Mouse (Mus musculus): ENCODE data around the gene Ascl2. TPM values are rescaled to one million over a fixed set of nuclear protein-coding genes. Genes with fewer than 3 reads are reported as not detected.

The Ascl2 gene
- total RNA-seq, 4 experiments from 2014 or later, result 0.21 to 0.53 (median 0.46) TPM; not detected in 1

- peak; percentile 31 to 84 for DNase-seq (ENCODE audit: low spot score in 2 of 2)
Measured at GRCm38 (mm10) chr7:142918641-142919628, 50.1 kb downstream of the Ascl2 start.

DNA sequence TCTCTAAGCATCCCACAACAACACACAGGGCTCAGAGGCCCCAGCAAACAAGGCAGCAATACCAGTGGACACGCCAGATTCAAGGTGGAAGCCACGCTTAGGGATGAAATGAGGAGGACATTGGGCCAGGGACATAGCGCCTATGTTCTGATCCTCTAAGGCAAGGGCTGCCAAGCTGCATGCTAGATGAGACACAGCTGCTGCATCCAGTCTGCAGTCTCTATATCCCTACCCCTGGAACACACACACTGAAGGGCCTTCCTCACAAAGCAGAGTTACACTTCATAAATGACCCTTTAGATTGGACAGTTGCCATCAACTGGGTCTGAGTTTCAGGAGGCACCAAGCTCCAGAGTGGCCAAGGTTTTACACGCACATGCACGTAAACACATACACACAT is 51.4 kb downstream of the Ascl2 start:
- DNase-seq (ENCODE audit: low spot score in 2 of 2), result no peak

Other genes starting within 250 kb of the Ascl2 start
- not detected for gene Ins2, start 225.9 kb downstream of the Ascl2 start, total RNA-seq (2022)
- 1 to 10 TPM; 2.4 to 4.9 (median 2.6) TPM for gene Th, start 38.1 kb downstream of the Ascl2 start, total RNA-seq (2022)
- gene Tspan32, start 35.8 kb upstream of the Ascl2 start, total RNA-seq (2022), result under 1 TPM; 0.18 to 0.44 (median 0.29) TPM
- 100 to 1,000 TPM; 406 to 526 (median 451) TPM for gene Cd81, start 83.5 kb upstream of the Ascl2 start, total RNA-seq (2022)
- 10 to 100 TPM; 37.0 to 42.1 (median 39.8) TPM for gene Tssc4, start 100.0 kb upstream of the Ascl2 start, total RNA-seq (2022)
- gene Trpm5, start 125.4 kb upstream of the Ascl2 start, total RNA-seq (2022), result not detected
- gene Kcnq1, start 137.1 kb upstream of the Ascl2 start, total RNA-seq (2022), result 1 to 10 TPM in 2 of 4 experiments, under 1 TPM in 2; 0.21 to 1.1 (median 0.86) TPM

Measured in left cerebral cortex, adult 8-10 months (tissue).